Mouse (Mus musculus) adipose tissue, adult 10 weeks (tissue): Measurements from ENCODE around the gene Bbx. TPM values are rescaled to one million over a fixed set of nuclear protein-coding genes. Genes with fewer than 3 reads are reported as not detected.

Experiments used
- polyA plus RNA-seq: library from polyadenylated mRNA; stranded (reverse); fragments of 350-450 nt; fragmentation: Illumina TruSeq; extraction: RNeasy Lipid Tissue Mini Kit (QIAGEN cat#74804); gene quantifications from one replicate; pipeline ENCODE4 v1.2.3, GENCODE M21; 2014; ENCODE audit warnings: low read depth, low replicate concordance

The Bbx gene
- polyA plus RNA-seq: 21.4 TPM

GRCm38 (mm10) chr16:50432062-50432878 lies at the start of gene Bbx:
Gene Bbx, minus strand, starts transcription at chr16:50432390.

Other genes starting within 250 kb of the Bbx start
- 10.2 TPM for gene Ccdc54, start 158.8 kb upstream of the Bbx start, polyA plus RNA-seq